Mouse (Mus musculus) gastrocnemius, postnatal 4 days (tissue): ENCODE results near the gene Slc16a13. TPM values are rescaled to one million over a fixed set of nuclear protein-coding genes. Genes with fewer than 3 reads are reported as not detected.

Source experiments
- DNase-seq, 2 experiments: peaks; one replicate each; pipeline ENCODE4 v3.0.0; 2021 to 2022; ENCODE audit warnings: low spot score in 2 of 2, mixed read lengths in 2 of 2
- total RNA-seq, 2 experiments: library from RNA; stranded (reverse); gene quantifications; 2 replicates each; pipeline ENCODE4 v1.2.3; 2021

Gene Slc16a13
- total RNA-seq, 2 experiments from 2014 or later = 2.6 to 3.2 TPM

DNA sequence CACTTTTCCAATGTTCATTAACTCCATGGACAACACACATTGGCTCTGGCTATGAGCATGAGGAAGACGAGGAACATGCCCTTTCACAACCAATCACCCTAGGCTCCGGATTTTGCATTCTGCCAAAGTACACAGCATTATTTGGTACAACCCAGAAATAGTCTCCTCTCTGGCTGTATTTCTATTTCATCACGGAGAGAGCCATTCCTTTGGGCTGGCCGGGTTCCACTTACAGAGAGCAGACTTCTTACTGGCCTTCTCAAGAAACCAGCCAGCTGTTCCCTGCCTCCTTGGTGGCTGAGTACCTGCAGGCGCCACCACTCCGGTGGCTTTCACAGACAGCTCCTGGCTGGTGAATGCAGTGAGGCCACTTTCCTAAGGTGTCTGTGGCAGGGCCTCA is 8.4 kb downstream of the Slc16a13 start, which contains the start of gene Slc16a11:
Gene Slc16a11, plus strand, starts transcription at position 330 of the 400 bp plus-strand sequence.
- no peak for DNase-seq

DNA sequence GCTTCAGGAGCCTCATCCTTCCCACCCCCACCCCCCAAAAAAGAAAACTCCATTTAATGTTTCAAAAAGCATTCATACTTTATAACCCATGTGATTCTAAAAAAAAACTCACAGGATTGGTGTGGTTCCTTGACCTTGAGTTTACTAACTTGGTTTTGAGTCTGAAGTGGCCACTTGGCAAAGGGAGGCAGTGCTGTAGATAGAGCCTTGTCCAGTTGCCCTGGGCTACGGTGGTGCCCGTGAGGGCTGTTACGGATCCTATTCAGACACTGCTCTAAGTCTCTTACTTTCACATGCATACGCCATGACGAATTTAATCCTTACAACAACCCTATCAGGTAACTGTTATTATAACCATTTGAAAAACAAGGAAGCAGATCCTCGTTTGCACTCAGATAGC is 8.9 kb downstream of the Slc16a13 start:
- no peak for DNase-seq

DNA sequence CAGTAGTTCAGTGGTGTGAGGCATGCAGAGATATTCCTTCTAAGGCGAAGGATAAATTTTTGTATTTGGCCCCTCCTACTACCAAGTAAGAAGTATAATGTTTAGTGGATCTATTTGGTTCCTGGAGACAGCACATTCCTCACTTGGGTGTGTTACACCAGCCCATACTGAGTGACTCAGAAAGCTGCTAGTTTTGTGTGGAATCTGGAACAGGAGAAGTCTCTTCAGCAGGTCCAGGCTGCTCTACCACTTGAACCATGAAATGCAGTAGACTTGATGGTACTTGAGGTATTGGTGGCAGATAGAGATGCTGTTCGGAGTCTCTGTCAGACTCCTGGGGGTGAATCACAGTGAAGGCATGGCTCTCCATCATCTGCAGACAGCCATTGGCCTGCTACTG is 10.2 kb downstream of the Slc16a13 start:
- DNase-seq = no peak

DNA sequence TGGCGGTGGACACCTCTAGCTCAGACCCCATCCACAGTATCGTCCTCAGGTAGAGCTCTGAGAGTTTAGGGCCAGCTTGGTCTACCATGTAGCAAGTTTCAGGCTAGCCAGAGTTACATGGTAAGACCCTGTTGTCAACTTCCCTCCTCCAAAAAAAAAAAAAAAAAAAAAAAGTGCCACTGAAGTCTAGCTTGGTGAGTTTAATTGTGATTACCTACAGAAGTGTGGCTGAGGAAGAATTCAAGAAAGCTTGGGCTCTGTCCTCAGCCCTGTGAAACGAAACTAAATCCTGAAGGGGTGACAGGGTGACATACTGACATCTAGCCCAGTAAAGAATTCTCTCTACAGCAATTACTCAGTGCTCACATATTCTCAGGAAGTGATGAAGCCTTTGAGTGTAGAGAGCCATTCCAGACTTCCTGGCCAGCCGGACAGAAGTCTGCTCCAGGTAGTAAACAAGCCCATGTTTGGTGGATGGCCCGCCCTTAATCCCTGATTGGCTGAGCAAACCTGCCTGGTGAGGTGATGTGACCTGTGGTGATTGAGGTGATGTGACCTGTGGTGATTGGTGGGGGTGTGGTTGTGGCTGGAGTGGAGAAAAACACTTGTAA is 12.0 kb downstream of the Slc16a13 start:
- DNase-seq = no peak

DNA sequence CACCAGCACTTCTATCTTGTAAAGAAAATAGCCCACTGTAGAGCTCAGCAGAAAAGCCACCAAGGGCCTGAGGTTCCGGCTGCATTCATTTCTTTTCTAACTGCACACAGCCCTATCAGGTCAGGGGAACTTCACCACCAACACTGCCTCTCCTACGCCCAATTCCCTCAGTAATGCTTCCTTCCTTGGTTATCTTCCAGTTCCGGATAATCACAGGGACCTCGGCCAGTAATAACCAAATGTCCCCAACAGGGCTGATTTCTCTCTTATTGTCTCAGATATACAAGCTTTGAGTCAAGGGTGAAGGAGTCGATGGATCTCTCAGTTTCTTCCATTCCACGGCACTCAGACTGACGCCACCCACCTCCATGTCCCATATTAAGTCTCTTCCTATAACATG is 13.6 kb downstream of the Slc16a13 start:
- no peak for DNase-seq

DNA sequence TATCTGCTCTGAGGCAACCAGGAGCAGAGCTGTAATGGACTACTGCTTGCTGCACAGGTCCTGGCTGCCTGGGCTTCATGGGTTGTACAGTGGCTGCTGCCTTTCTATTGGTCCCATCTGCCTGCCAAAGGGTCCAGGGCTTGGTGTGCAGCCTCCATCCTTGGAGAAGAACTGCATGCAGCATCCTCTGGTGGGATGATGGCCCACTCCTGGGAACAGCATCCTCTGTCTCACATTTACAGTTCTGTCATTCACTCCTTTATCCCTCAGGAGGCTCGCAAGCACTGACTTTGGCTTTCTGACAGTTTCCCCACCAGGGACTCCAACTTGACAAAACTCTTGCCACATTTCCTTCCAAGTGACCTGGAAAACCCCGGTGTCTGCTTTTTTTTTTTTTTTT is 14.1 kb downstream of the Slc16a13 start:
- DNase-seq = no peak

DNA sequence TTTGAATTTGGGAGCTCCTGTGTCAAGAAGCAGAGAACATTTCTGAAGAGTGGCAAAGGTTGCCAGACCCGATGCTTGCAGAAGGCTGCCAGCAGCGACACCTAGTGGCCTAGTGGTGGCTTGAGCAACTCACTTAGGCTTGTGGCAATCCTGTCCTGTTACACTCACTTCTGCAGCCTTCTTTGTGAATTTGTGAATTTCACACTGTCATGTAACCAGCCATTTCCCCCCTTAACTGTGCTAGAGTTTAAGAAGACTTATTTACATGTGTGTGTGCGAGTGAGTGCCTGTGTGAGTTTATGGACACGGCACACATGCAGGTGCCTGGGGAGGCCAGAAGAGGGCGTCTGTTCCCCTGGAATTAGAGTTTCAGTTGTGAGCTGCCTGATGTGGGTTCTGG is 19.2 kb downstream of the Slc16a13 start:
- peak; percentile 67 to 85 for DNase-seq

DNA sequence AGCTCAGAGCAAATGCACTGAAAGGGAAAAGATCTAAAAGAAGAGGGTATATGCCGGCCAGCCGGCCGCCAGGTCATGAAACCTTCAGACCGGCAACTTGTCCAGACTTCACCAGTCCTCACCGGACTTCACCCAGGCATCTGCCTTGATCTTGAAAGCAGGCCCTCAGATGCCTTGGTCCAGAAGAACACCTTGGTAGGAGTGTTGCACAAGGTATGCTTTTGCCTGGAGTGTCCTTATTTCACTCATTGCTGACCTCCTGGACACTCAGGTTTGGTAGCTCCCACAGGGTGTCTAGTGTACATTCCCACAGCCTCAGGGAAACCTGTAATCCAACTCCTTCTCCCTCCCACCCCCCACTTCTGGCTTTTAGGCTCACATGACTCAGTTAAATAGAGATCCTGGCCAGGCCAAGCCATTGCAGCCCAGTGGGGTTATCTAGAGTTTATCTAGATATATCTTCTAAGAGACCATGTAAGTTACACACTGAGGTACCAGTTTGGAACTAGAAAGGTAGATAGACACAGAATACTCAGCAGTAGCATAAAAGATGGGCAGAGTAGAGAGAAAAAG is 20.7 kb downstream of the Slc16a13 start:
- DNase-seq = no peak

DNA sequence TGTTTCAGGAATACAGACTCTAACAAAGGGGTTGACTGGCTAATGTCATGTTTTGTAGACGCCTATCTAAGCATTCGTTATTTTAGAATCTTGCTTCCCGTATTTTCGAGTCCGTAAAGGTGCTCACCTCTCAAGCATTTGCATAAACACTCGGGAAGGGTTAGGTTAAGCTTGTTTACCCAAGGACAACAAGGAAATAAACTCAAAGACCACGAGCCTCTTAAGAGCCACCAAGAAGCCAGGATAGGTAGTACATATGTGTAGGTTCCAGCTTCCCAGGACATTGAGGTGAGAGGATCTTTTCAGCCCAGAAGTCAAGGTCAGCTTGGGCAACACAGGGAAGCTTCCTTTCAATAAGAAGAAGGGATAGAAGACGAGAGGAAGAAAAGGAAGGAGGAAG is 21.8 kb downstream of the Slc16a13 start:
- no peak for DNase-seq

DNA sequence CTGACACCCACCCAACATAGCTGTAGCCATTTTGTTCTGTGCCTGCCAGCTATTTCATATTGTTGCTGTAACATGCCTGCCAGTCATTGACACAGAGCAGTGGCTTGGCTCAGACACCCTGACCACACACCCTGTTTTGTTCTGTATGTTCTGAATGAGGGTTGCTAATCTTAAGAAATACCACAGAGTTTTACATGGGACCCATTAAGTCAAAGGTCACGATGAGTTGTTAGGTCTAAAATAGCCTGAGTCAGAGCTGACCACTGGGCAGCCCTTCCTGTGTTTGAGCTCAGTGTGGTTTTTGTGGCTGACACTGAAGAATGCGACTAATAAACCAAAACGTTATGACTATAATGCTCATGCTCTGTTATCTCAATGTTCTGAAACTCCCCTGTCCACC is 22.5 kb downstream of the Slc16a13 start:
- DNase-seq = no peak

DNA sequence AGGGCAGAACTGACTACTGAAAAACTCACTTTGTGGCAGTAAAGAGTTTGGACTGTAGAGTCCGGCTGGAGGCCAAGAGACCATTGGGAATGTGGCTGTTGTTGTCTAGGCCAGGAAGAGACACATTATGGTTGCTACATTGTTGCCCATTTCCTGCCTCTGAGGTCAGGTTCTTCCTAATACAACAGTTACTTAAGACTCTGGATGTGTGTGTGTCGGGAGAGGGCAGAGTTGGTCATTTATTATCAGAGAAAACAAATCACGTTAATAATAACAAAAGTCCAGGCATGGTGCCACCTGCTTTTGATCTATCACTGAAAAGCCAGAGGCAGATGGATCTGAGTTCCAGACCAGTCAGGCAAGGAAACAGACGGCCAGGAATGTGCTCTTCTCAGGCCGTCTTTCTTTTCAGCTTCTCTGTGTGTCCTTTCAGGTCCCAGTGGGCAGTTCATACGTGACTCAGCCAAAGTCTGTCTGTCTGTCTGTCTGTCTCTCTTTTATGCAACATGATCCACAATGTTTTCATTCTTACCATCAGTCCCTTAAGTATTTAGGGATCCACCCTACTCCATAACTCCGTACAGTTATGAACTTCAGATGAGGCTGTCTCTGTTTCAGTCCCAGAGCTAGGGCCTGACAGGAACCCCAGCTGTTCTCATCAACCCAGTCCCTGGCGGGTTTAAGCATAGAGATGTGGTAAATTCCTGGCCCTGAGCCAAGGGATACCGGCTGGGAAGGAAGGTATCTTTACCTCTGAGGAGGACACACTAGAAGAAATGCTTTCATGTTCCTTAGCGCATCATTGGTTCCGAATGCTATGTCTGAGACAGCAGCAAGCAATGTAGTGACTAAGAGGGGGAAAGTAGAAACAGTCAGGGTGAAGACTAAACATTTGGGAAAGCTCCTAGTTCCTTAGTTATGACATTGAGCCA is 27.2 kb downstream of the Slc16a13 start:
- DNase-seq = no peak

DNA sequence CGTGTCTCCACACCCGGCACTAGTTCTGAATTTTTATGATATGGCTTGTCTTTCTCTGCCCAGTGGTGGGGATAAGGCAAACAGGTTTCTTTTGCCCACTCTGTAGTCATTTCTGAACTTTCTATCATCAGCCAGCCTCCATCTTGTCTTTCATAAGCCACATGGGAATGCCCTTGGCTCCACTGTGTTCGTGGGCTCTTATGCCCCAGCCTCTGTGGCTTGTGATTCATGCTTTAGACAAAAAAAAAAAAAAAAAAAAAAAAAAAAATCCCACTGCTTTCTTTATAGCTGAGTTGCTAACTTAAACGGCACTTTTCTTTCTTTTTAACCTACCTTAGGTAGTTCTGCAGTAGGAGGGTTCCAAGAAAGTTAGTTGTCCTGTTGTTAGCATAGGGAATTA is 28.7 kb downstream of the Slc16a13 start:
- DNase-seq = no peak

DNA sequence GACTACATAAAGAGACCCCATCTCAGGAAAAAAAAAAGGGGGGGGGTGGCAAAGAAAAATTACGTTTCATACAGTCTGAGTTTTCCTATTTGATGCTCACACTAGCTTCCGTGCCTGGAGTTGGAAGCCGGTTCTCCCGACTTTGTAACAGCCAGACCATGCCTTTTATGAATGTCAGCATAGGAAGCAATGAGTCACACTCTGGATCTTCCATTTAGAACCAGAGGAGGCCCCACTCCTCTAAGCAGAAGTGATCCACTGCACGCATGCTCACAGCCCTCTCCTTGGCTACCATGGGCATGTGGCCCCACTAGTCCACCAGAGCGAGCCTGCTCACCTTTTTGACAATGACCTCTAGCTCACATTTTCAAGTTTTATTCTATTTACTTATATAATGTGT is 29.7 kb downstream of the Slc16a13 start:
- DNase-seq = no peak

DNA sequence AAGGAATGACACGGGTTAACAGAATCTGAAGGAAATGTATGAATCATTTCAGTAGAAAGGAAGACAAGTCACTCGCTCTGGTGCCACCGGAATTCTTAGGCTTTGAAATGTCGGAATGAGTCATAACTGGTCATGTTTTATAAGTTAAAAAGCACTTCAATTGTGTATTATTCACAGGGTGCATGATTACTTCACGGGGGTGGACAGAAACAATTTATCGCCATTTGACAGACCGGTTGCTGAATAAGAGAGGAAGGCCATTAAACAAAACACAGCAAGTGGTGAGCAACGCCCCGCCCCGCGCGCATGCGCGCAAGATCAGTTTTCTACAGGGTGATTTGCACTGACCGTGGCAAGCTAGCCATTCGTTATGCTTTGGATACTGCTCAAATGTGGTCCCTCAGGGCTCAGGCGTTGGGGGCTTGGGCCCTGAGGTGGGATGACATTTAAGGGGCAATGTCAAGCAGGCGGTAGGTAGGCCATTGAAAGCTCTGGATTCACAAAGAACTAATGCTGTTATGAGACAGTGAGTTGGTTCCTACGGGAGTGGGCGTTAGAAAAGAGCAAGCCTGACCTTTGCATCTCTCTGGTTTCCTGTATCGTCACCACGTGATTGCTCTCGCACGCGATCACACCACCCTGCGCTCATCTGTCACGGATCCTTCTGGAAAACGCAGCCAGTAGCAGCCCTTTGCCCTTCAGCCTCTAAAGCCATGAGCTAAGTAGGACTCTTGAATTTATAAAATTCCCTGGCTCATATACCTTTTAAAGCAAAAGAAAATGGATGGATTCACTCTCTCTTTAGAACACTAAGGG is 31.3 kb downstream of the Slc16a13 start:
- no peak for DNase-seq

DNA sequence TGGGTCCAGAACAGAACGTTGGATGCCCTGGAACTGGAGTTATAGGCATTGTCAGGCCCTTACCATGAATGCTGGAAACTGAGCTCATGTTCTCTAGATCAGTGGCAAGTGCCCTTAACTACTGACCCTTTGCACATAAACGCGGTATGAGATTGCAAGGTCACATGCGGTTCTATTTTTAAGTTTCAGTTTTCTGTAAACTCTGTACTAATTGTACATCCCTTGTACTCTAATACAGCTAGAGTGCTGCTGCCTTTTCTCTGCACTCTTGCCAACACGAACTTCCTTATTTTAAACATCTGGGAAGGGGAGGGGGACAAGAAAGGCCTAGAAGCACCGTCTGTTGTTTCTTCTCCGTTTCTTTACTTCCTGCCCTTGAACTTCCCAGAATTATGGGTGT is 35.7 kb downstream of the Slc16a13 start:
- DNase-seq = no peak

DNA sequence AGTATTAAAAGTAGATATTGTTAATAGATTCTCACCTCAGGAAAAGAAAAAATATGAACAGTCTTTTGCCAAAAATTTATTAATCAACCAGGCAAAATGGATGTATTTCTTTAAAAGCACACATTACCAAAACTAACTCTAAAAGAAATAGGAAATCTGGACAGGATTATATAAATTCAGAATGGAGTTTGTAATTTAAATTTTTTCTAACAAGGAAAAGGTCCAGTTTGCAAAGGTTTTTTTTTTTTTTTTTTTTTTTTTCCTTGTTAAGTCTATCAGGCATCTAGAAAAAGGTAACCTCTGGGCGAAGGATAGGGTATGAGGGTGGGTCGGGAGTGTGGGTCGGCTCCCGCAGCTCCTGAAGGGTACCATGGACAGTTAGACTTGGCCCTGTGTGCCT is 40.4 kb downstream of the Slc16a13 start:
- no peak for DNase-seq

DNA sequence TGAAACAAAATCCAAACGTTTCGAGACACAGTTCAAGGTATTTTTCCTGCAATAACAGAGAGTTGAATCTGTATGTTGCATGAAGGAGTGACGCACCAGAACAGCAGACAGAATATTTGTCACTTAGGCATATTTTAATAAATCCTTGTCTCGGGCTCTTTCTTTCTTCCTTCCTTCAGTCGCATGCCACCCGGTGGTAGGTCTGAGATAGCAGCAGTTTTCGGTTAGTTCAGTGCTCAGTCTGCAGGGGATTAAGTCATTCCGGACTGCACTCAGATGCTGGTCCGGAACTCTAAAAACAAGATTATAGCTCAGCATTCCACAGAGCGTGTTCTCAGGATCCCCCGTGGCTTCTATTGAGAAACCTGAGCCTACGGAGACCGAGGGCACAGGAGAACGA is 41.5 kb downstream of the Slc16a13 start:
- no peak for DNase-seq

DNA sequence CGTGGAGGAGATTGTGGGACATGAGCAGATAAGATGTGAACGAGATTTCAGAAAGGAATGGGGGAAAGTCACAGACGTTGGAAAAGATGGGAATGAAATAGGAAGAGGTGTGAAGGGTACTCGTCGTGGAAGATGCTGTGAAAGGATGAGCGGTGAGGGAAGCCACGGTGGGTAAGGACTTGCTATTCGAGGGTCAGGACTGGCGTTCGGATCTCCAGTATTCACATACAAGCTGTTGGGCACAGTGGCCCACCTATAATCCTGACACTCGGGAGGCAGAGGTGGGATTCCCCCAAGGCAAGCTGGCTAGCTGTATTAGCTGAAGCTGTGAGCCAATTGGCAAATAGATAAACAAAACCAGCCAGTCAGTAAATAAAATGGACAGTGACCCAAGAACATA is 42.1 kb downstream of the Slc16a13 start:
- DNase-seq = no peak

DNA sequence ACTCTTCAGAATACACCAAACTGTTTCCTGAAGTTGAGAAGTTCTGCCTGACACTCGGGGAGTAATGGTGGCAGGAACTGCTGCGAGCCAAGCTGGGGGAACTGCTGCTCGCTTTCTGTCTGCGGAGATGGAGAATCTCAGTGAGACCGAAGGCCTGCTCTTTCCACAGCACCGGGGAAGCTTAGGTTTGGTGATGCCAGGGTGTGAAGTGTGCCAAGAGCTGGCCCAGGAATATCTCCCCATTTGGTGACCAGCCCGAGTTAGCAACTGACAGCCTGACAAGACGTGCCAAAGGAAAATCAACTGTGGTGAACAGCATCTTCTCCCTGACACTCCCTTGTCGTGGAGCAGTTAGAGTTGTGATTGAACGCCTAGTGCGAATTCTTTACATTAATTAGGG is 42.6 kb downstream of the Slc16a13 start:
- DNase-seq = no peak

DNA sequence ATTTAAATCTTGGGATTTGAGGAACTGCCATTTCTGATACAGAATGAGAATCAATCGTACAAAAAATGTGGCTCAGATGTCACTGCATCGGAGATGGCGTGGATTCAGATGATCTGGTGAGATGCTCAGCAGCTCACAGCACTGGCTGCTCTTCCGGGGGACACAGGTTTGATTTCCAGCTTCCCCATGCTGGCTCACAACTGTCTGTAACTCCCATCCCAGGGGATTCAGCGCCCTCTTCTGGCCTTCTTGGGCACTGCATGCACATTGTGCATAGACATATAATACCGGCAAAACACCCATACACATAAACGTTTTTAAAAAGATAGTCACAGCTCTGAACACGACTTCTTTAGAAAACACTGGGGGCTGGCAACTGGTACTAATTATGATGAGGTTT is 43.2 kb downstream of the Slc16a13 start:
- no peak for DNase-seq

DNA sequence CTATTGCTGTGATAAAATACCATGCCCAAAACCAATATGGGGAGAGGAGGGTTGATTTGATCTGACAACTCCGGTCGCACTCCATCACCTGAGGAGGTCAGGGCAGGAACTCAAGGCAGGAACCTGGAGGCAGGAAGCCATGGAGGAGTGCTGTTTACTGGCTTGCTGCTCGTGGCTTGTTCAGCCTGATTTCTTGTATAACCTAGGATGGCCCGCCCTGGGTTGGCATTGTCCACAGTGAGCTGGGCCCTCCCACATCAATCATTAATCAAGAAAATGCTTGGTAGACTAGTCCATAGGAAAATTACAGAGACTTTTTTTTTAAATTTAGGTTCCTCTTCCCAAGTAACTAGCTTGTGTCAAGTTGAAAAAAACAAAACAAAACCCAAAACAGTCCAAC is 46.4 kb downstream of the Slc16a13 start:
- no peak for DNase-seq

DNA sequence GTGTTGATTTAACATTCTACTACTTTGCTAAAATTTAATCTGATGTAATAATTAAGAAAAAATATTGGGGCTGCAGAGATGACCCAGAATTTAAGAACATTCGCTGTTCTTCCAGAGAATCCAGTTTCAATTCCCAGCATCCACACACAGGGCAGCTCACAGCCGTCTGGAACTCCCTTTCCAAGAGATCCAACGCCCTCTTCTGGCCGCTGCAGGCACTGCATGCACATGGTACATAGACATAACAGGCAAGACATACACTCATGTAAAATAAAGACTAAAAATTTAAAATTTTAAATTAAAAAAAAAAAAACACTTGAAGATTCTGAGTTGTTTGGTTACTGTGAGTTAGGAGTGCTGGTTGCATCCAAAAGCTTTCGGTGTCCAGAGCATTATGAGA is 48.6 kb downstream of the Slc16a13 start:
- no peak for DNase-seq
